Mouse (Mus musculus): Measurements from ENCODE around the gene Avil. TPM values are rescaled to one million over a fixed set of nuclear protein-coding genes. Genes with fewer than 3 reads are reported as not detected.
A peak's percentile ranks its signal among the peaks of the same experiment; 100 is the strongest.

Gene Avil
- total and polyA plus RNA-seq, 3 experiments: 2.7 to 20.0 (median 8.2) TPM

DNA sequence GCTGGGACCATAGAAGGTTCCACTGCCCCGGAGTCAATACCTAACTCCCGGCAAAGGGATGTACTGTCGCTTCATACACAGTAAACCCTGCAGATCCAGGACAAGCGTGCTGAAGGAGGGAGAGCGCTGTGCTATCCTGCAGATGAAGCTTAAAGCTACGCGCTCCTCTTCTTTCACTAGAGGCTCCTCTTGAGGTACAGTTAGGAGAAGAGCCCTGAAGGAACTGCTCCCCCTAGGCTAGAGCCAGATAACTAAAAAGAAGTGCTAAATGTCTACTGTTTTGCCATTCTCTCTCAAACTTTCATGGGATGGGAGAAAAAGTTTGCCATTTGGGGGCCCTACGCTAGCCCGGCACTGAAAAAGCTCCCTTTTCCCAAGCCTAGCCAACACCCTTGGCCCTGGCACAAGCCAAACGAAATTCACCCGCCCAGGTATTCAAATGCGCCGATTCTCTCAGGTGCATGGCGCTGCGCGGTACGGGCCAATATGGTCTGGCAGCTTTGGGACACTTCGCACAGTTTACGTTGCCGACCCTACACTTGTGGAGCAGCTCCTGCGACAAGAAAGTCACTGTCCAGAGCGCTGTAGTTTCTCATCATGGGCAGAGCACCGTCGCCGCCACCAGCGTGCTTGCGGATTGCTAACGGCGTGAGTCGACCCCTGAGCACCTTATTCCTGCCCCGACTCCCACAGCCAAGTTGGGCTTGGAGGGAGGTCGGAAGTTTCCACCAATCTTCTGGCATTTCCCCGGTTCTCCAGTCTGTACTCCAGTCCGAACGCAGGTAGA lies 48.3 kb downstream of the Avil start:
- H3K4me3 ChIP-seq (replicated peaks in 1 of 3; ENCODE audit: low read depth in 2 of 3, low read length in 2 of 3, poor library complexity in 1 of 3): no peak overlapping the region
- dilution Hi-C loops (cut with MboI; ENCODE audit: extremely low pct_ligation_motif_present, extremely low pct_unique_long_range_greater_than_20kb, low sequenced_read_pairs) (no loop called here), in situ Hi-C loops (cut with MboI; ENCODE audit: low pct_ligation_motif_present, low pct_unique_long_range_greater_than_20kb, low sequenced_read_pairs) (no loop called here)
- H3K9me3 ChIP-seq (replicated peaks; ENCODE audit: low read length): no peaks in the 10 kb centered on the region
- no peaks in the 10 kb centered on the region for H3K27me3 ChIP-seq (replicated peaks)
- H3K4me2 ChIP-seq (ENCODE audit: insufficient read depth, low read depth, poor library complexity, severe bottlenecking): no peak overlapping the region
- H3K27ac ChIP-seq (ENCODE audit: insufficient read depth, low read depth): no peak overlapping the region
- DNase-seq (ENCODE audit: extremely low read depth): no peak
- H3K4me1 ChIP-seq (ENCODE audit: control insufficient read depth in 1 of 2, insufficient read depth in 2 of 2): peaks cover 0 to 10% of the 10 kb centered on the region in 2 experiments; a peak in 2 of 4 replicates
- H3K79me2 ChIP-seq (replicated peaks; ENCODE audit: control insufficient read depth, extremely low read depth, insufficient read depth, poor library complexity, severe bottlenecking): no peaks in the 10 kb centered on the region
- peaks cover 13 to 45% of the 10 kb centered on the region in 2 experiments for H3K36me3 ChIP-seq (replicated peaks in 1 of 2; ENCODE audit: control insufficient read depth in 1 of 2, insufficient read depth in 1 of 2, low read length in 1 of 2)
- H3K9ac ChIP-seq (ENCODE audit: insufficient read depth, low read depth): no peak overlapping the region
- 0 out of 2 replicates have a peak, but pooled peaks have one; percentile 24 for TF ChIP-seq POLR2AphosphoS2 (IDR thresholded peaks at IDR 0.05; ENCODE audit: low read depth, low read length)
- TF ChIP-seq UBTF (IDR thresholded peaks at IDR 0.05; ENCODE audit: low read depth, low read length): no peak
- no peak for TF ChIP-seq MAZ (IDR thresholded peaks at IDR 0.05; ENCODE audit: low read depth, low read length)
- TF ChIP-seq MAFK (IDR thresholded peaks at IDR 0.05; ENCODE audit: insufficient replicate concordance, low read length): no peak

DNA sequence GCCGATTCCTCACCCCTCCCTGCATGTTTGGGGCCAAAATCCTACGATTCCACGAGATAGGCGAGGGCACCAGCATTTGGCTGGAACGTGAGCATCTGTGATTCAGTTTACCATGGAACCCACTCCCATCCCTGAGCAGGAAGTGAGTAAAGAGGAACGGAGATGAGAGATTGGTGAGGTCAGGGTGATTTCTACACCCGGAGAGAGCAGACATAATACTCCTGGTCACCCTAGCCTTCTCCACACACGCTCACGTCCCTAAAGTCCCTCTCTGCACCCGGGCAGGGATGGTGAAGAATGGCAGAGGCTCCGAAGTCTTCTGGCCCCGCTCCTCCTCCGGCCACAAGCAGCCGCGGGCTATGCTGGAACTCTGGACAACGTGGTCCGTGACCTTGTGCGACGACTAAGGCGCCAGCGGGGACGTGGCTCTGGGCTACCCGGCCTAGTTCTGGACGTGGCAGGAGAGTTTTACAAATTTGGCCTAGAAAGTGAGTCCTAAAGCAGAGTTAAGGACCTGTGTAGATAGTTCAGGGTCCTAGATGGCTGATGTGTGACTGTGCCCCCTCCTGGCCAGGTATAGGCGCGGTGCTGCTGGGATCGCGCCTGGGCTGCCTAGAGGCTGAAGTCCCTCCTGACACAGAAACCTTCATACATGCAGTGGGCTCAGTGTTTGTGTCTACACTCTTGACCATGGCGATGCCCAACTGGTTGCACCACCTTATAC lies 49.0 kb downstream of the Avil start:
- peaks cover 8 to 38% of the 10 kb centered on the region in 2 experiments for H3K36me3 ChIP-seq (replicated peaks in 1 of 2; ENCODE audit: control insufficient read depth in 1 of 2, insufficient read depth in 1 of 2, low read length in 1 of 2)
- no peak overlapping the region for H3K27ac ChIP-seq (ENCODE audit: insufficient read depth, low read depth)
- H3K9me3 ChIP-seq (replicated peaks; ENCODE audit: low read length): no peaks in the 10 kb centered on the region
- H3K4me2 ChIP-seq (ENCODE audit: insufficient read depth, low read depth, poor library complexity, severe bottlenecking): no peak overlapping the region
- in situ Hi-C loops (cut with MboI; ENCODE audit: low pct_ligation_motif_present, low pct_unique_long_range_greater_than_20kb, low sequenced_read_pairs): no loop called here
- H3K79me2 ChIP-seq (replicated peaks; ENCODE audit: control insufficient read depth, extremely low read depth, insufficient read depth, poor library complexity, severe bottlenecking): no peaks in the 10 kb centered on the region
- H3K27me3 ChIP-seq (replicated peaks): no peaks in the 10 kb centered on the region
- H3K9ac ChIP-seq (ENCODE audit: insufficient read depth, low read depth): no peak overlapping the region
- H3K4me3 ChIP-seq (replicated peaks in 1 of 3; ENCODE audit: low read depth in 2 of 3, low read length in 2 of 3, poor library complexity in 1 of 3): no peak overlapping the region
- no peak for DNase-seq (ENCODE audit: extremely low read depth)
- peak in 1 of 2 experiments; percentile 25; a peak in 1 of 4 replicates for TF ChIP-seq CTCF (conservative IDR thresholded peaks at IDR 0.05 in 1 of 2, IDR thresholded peaks at IDR 0.05 in 1 of 2; ENCODE audit: low read depth in 2 of 2, low read length in 2 of 2)
- no peak for TF ChIP-seq RCOR1 (conservative IDR thresholded peaks at IDR 0.05; ENCODE audit: low read depth, low read length)
- no peak for TF ChIP-seq JUND (conservative IDR thresholded peaks at IDR 0.05; ENCODE audit: low read depth, low read length)
- no peak for TF ChIP-seq TCF12 (IDR thresholded peaks at IDR 0.05; ENCODE audit: low read depth, low read length)
- no peak for TF ChIP-seq MAFK (IDR thresholded peaks at IDR 0.05; ENCODE audit: insufficient replicate concordance, low read length)
- TF ChIP-seq ZMIZ1 (IDR thresholded peaks at IDR 0.05; ENCODE audit: low read depth, low read length): no peak
- dilution Hi-C loops (cut with MboI; ENCODE audit: extremely low pct_ligation_motif_present, extremely low pct_unique_long_range_greater_than_20kb, low sequenced_read_pairs): no loop called here
- H3K4me1 ChIP-seq (ENCODE audit: control insufficient read depth in 1 of 2, insufficient read depth in 2 of 2): peaks cover 0 to 10% of the 10 kb centered on the region in 2 experiments; a peak in 2 of 4 replicates

DNA sequence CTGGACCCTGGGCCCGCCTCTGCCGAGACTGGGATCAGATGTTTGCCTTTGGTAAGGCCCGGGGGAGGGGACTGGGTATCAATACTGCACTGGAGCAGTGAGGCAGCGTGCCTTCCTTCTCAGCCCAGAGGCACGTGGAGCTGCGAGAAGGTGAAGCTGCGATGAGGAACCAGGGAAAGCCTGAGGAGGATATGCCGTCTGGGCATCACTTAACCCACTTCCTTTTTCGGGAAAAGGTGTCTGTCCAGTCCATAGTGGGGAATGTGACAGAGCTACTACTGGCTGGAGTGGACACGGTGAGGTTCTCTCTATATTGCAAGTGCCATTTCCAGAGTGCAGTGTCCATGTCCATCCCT lies 49.6 kb downstream of the Avil start:
- H3K4me1 ChIP-seq (ENCODE audit: control insufficient read depth in 1 of 2, insufficient read depth in 2 of 2): peaks cover 0 to 11% of the 10 kb centered on the region in 2 experiments; a peak in 2 of 4 replicates
- dilution Hi-C loops (cut with MboI; ENCODE audit: extremely low pct_ligation_motif_present, extremely low pct_unique_long_range_greater_than_20kb, low sequenced_read_pairs) (no loop called here), in situ Hi-C loops (cut with MboI; ENCODE audit: low pct_ligation_motif_present, low pct_unique_long_range_greater_than_20kb, low sequenced_read_pairs) (no loop called here)
- TF ChIP-seq ETS1 (conservative IDR thresholded peaks at IDR 0.05; ENCODE audit: low read depth, low read length) (no peak), CHD2 (IDR thresholded peaks at IDR 0.05; ENCODE audit: low read length) (no peak), CTCF (conservative IDR thresholded peaks at IDR 0.05 in 1 of 2, IDR thresholded peaks at IDR 0.05 in 1 of 2; ENCODE audit: low read depth in 2 of 2, low read length in 2 of 2) (no peak), ZKSCAN1 (IDR thresholded peaks at IDR 0.05; ENCODE audit: borderline replicate concordance, low read depth, low read length) (no peak), NRF1 (IDR thresholded peaks at IDR 0.05; ENCODE audit: low read depth, low read length) (no peak), POLR2AphosphoS2 (IDR thresholded peaks at IDR 0.05; ENCODE audit: low read depth, low read length) (no peak), ZMIZ1 (IDR thresholded peaks at IDR 0.05; ENCODE audit: low read depth, low read length) (no peak), TCF12 (IDR thresholded peaks at IDR 0.05; ENCODE audit: low read depth, low read length) (no peak), GABPA (IDR thresholded peaks at IDR 0.05; ENCODE audit: insufficient replicate concordance, low read depth, low read length) (no peak), JUN (IDR thresholded peaks at IDR 0.05; ENCODE audit: insufficient read depth, low read depth, low read length) (no peak), MAZ (IDR thresholded peaks at IDR 0.05; ENCODE audit: low read depth, low read length) (no peak), IRF4 (IDR thresholded peaks at IDR 0.05; ENCODE audit: low read depth, low read length) (no peak), UBTF (IDR thresholded peaks at IDR 0.05; ENCODE audit: low read depth, low read length) (no peak), MAFK (IDR thresholded peaks at IDR 0.05; ENCODE audit: insufficient replicate concordance, low read length) (no peak), RCOR1 (conservative IDR thresholded peaks at IDR 0.05; ENCODE audit: low read depth, low read length) (no peak), SIN3A (IDR thresholded peaks at IDR 0.05; ENCODE audit: low read length) (no peak)
- no peaks in the 10 kb centered on the region for H3K27me3 ChIP-seq (replicated peaks)
- H3K9me3 ChIP-seq (replicated peaks; ENCODE audit: low read length): no peaks in the 10 kb centered on the region
- H3K9ac ChIP-seq (ENCODE audit: insufficient read depth, low read depth): no peak overlapping the region
- no peak for DNase-seq (ENCODE audit: extremely low read depth)
- no peak overlapping the region for H3K27ac ChIP-seq (ENCODE audit: insufficient read depth, low read depth)
- H3K4me2 ChIP-seq (ENCODE audit: insufficient read depth, low read depth, poor library complexity, severe bottlenecking): no peak overlapping the region
- H3K79me2 ChIP-seq (replicated peaks; ENCODE audit: control insufficient read depth, extremely low read depth, insufficient read depth, poor library complexity, severe bottlenecking): no peaks in the 10 kb centered on the region
- H3K36me3 ChIP-seq (replicated peaks in 1 of 2; ENCODE audit: control insufficient read depth in 1 of 2, insufficient read depth in 1 of 2, low read length in 1 of 2): peaks cover 4 to 33% of the 10 kb centered on the region in 2 experiments
- no peak overlapping the region for H3K4me3 ChIP-seq (replicated peaks in 1 of 3; ENCODE audit: low read depth in 2 of 3, low read length in 2 of 3, poor library complexity in 1 of 3)
